Mouse (Mus musculus) small intestine, adult 10 weeks (tissue): ENCODE data around the gene Btbd9. TPM values are rescaled to one million over a fixed set of nuclear protein-coding genes. Genes with fewer than 3 reads are reported as not detected.

Source experiments
- polyA plus RNA-seq: library from polyadenylated mRNA; stranded (reverse); fragments of 350-450 nt; fragmentation: Illumina TruSeq; extraction: RNeasy Lipid Tissue Mini Kit (QIAGEN cat#74804); gene quantifications from one replicate; pipeline ENCODE4 v1.2.3, GENCODE M21; 2014; ENCODE audit warnings: low replicate concordance

The Btbd9 gene
- 5.2 TPM for polyA plus RNA-seq

GRCm38 (mm10) chr17:30575941-30576773 is at the start of gene Btbd9:
TSS of gene Btbd9 (minus strand) at chr17:30576488.

GRCm38 (mm10) chr17:30624132-30624531 is 47.8 kb upstream of the Btbd9 start, which contains the start of gene Dnah8:
TSS of gene Dnah8 (plus strand) at chr17:30624354.

Other genes starting within 250 kb of the Btbd9 start
- 1.4 TPM for gene Dnah8, start 47.9 kb upstream of the Btbd9 start, polyA plus RNA-seq
- 187 TPM for gene Glo1, start 50.4 kb upstream of the Btbd9 start, polyA plus RNA-seq